Mouse (Mus musculus): ENCODE measurements around the gene Vmn1r180. TPM values are rescaled to one million over a fixed set of nuclear protein-coding genes. Genes with fewer than 3 reads are reported as not detected.

The Vmn1r180 gene
- polyA plus RNA-seq (2015; fragmentation: Nextera tagmentation; extraction: Ambion mirVana): not detected in 2 replicates

GRCm38 (mm10) chr7:23950332-23950731, at the start of gene Vmn1r180:
Gene Vmn1r180, plus strand, starts transcription at chr7:23950632.

GRCm38 (mm10) chr7:23926678-23927077, 23.8 kb upstream of the Vmn1r180 start, which contains the start of gene Vmn1r179:
Gene Vmn1r179, plus strand, starts transcription at chr7:23926978.

GRCm38 (mm10) chr7:23974315-23974714, 23.9 kb downstream of the Vmn1r180 start, which contains the start of gene Vmn1r181:
Gene Vmn1r181, plus strand, starts transcription at chr7:23974615.

GRCm38 (mm10) chr7:24001391-24001790, 51.0 kb downstream of the Vmn1r180 start, which contains the start of gene V1rd19:
Gene V1rd19, plus strand, starts transcription at chr7:24001691.

Other genes starting within 250 kb of the Vmn1r180 start
- not detected in 2 replicates for gene Vmn1r173, start 249.9 kb upstream of the Vmn1r180 start, polyA plus RNA-seq (2015; fragmentation: Nextera tagmentation; extraction: Ambion mirVana)
- gene Vmn1r174, start 198.4 kb upstream of the Vmn1r180 start, polyA plus RNA-seq (2015; fragmentation: Nextera tagmentation; extraction: Ambion mirVana): not detected in 2 replicates
- gene Vmn1r175, start 140.0 kb upstream of the Vmn1r180 start, polyA plus RNA-seq (2015; fragmentation: Nextera tagmentation; extraction: Ambion mirVana): not detected in 2 replicates
- not detected in 2 replicates for gene Vmn1r176, start 113.3 kb upstream of the Vmn1r180 start, polyA plus RNA-seq (2015; fragmentation: Nextera tagmentation; extraction: Ambion mirVana)
- gene Vmn1r177, start 84.2 kb upstream of the Vmn1r180 start, polyA plus RNA-seq (2015; fragmentation: Nextera tagmentation; extraction: Ambion mirVana): not detected in 2 replicates
- not detected in 2 replicates for gene Vmn1r178, start 58.6 kb upstream of the Vmn1r180 start, polyA plus RNA-seq (2015; fragmentation: Nextera tagmentation; extraction: Ambion mirVana)
- not detected in 2 replicates for gene Vmn1r179, start 23.7 kb upstream of the Vmn1r180 start, polyA plus RNA-seq (2015; fragmentation: Nextera tagmentation; extraction: Ambion mirVana)
- not detected in 2 replicates for gene Vmn1r181, start 24.0 kb downstream of the Vmn1r180 start, polyA plus RNA-seq (2015; fragmentation: Nextera tagmentation; extraction: Ambion mirVana)
- gene V1rd19, start 51.1 kb downstream of the Vmn1r180 start, polyA plus RNA-seq (2015; fragmentation: Nextera tagmentation; extraction: Ambion mirVana): not detected in 2 replicates
- gene Vmn1r183, start 102.6 kb downstream of the Vmn1r180 start, polyA plus RNA-seq (2015; fragmentation: Nextera tagmentation; extraction: Ambion mirVana): not detected in 2 replicates
- 9.6 and 10.4 TPM in 2 replicates for gene Zfp180, start 131.3 kb downstream of the Vmn1r180 start, polyA plus RNA-seq (2015; fragmentation: Nextera tagmentation; extraction: Ambion mirVana)
- gene Zfp112, start 161.7 kb downstream of the Vmn1r180 start, polyA plus RNA-seq (2015; fragmentation: Nextera tagmentation; extraction: Ambion mirVana): 1.8 TPM in 2 replicates
- gene Zfp235, start 183.5 kb downstream of the Vmn1r180 start, polyA plus RNA-seq (2015; fragmentation: Nextera tagmentation; extraction: Ambion mirVana): 5.1 and 6.2 TPM in 2 replicates
- 0.67 and 0.76 TPM in 2 replicates for gene Zfp114, start 224.4 kb downstream of the Vmn1r180 start, polyA plus RNA-seq (2015; fragmentation: Nextera tagmentation; extraction: Ambion mirVana)

All from spleen, postnatal 0 days (tissue).